Mouse (Mus musculus) liver, adult 2 months (tissue): ENCODE data around the gene Map3k12.

ENCODE experiments used
- CTCF ChIP-seq: fragments of 200-500 bp; IDR thresholded peaks from 2 replicates; pipeline ENCODE4 v1.5.1; 2011; ENCODE audit warnings: low read depth, low read length, control low read depth
- POLR2A ChIP-seq: fragments of 200-500 bp; IDR thresholded peaks from 2 replicates; pipeline ENCODE4 v1.6.1; 2011; ENCODE audit warnings: low read length, control low read depth; ENCODE audit not compliant: insufficient read depth; ENCODE audit errors: extremely low read depth

DNA sequence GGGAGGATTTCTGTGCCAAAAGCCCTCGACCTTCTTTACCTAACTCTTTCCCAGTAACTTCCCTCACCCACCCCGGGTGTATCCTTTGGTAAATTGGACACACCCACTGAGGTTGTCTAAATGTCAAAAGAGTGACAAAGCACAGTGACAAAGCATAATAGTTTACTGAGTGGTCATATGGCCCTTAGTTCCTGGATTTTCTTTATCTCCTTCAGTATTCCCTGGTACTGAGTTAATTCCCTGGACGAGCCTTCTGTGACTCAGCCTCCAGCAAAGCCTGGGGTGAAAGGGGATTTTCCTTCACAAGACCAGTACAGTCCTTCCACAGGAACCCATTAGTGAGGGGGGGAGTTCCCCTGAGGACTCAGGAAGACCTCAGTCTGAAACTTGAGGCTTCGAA lies 55.9 kb downstream of the Map3k12 start:
- TF ChIP-seq POLR2A (no peak), CTCF (no peak)
